Mouse (Mus musculus): Measurements from ENCODE around the gene Myh14. TPM values are rescaled to one million over a fixed set of nuclear protein-coding genes. Genes with fewer than 3 reads are reported as not detected.

Gene Myh14
- polyA plus RNA-seq, 1 experiment: 0.02 TPM

- Histone ChIP-seq H3K9me3 (no peaks in the 10 kb centered on the region), H3K36me3 (replicated peaks; ENCODE audit: low read length) (no peaks in the 10 kb centered on the region), H3K27me3 (replicated peaks) (peaks cover 6% of the 10 kb centered on the region), H3K4me3 (replicated peaks) (no peak overlapping the region), H3K4me1 (peaks cover 4% of the 10 kb centered on the region; the same call in 1 of the 2 replicates)
- TF ChIP-seq FLI1 (IDR thresholded peaks at IDR 0.05; ENCODE audit: low read length): no peak
- no peak for TF ChIP-seq GATA1 (IDR thresholded peaks at IDR 0.05; ENCODE audit: borderline replicate concordance, low read length)
These were observed 107.4 kb downstream of the Myh14 start for GRCm38 (mm10) chr7:44563284-44563683.

- H3K4me1 ChIP-seq: peaks cover 12% of the 10 kb centered on the region; the same call in 1 of the 2 replicates
- TF ChIP-seq GATA1 (IDR thresholded peaks at IDR 0.05; ENCODE audit: borderline replicate concordance, low read length) (no peak), FLI1 (IDR thresholded peaks at IDR 0.05; ENCODE audit: low read length) (no peak)
- H3K4me3 ChIP-seq (replicated peaks): no peak overlapping the region
- no peaks in the 10 kb centered on the region for H3K9me3 ChIP-seq
- H3K27me3 ChIP-seq (replicated peaks): peaks cover 5% of the 10 kb centered on the region
- no peaks in the 10 kb centered on the region for H3K36me3 ChIP-seq (replicated peaks; ENCODE audit: low read length)
These were observed 109.9 kb downstream of the Myh14 start for GRCm38 (mm10) chr7:44560435-44561400.

- H3K36me3 ChIP-seq (replicated peaks; ENCODE audit: low read length): peaks cover 4% of the 10 kb centered on the region
- no peak for TF ChIP-seq FLI1 (IDR thresholded peaks at IDR 0.05; ENCODE audit: low read length)
- no peak for TF ChIP-seq GATA1 (IDR thresholded peaks at IDR 0.05; ENCODE audit: borderline replicate concordance, low read length)
- peaks cover 19% of the 10 kb centered on the region for H3K4me1 ChIP-seq
- H3K4me3 ChIP-seq (replicated peaks): no peak overlapping the region
- H3K27me3 ChIP-seq (replicated peaks): no peaks in the 10 kb centered on the region
- no peaks in the 10 kb centered on the region for H3K9me3 ChIP-seq
These were observed 113.0 kb downstream of the Myh14 start for GRCm38 (mm10) chr7:44557629-44558028.

Other genes starting within 250 kb of the Myh14 start
- not detected in 2 replicates for gene Lrrc4b, start 241.8 kb downstream of the Myh14 start, polyA plus RNA-seq (2012; ENCODE audit: insufficient read depth, low replicate concordance)
- gene Aspdh, start 205.5 kb downstream of the Myh14 start, polyA plus RNA-seq (2012; ENCODE audit: insufficient read depth, low replicate concordance): not detected in 2 replicates
- gene Josd2, start 202.9 kb downstream of the Myh14 start, polyA plus RNA-seq (2012; ENCODE audit: insufficient read depth, low replicate concordance): 191 and 466 TPM in 2 replicates
- 156 and 185 TPM in 2 replicates for gene Emc10, start 174.3 kb downstream of the Myh14 start, polyA plus RNA-seq (2012; ENCODE audit: insufficient read depth, low replicate concordance)
- gene Fam71e1, start 174.3 kb downstream of the Myh14 start, polyA plus RNA-seq (2012; ENCODE audit: insufficient read depth, low replicate concordance): 2.1 and 9.0 TPM in 2 replicates
- gene Mybpc2, start 146.2 kb downstream of the Myh14 start, polyA plus RNA-seq (2012; ENCODE audit: insufficient read depth, low replicate concordance): 0.09 TPM in 1 of 2 replicates, not detected in the other
- gene Spib, start 138.8 kb downstream of the Myh14 start, polyA plus RNA-seq (2012; ENCODE audit: insufficient read depth, low replicate concordance): 0.64 and 1.2 TPM in 2 replicates
- gene Pold1, start 122.0 kb downstream of the Myh14 start, polyA plus RNA-seq (2012; ENCODE audit: insufficient read depth, low replicate concordance): 61.8 and 199 TPM in 2 replicates
- 269 and 455 TPM in 2 replicates for gene Nr1h2, start 116.9 kb downstream of the Myh14 start, polyA plus RNA-seq (2012; ENCODE audit: insufficient read depth, low replicate concordance)
- 2.4 and 14.1 TPM in 2 replicates for gene Napsa, start 98.5 kb downstream of the Myh14 start, polyA plus RNA-seq (2012; ENCODE audit: insufficient read depth, low replicate concordance)
- 1.8 and 4.0 TPM in 2 replicates for gene Kcnc3, start 80.2 kb downstream of the Myh14 start, polyA plus RNA-seq (2012; ENCODE audit: insufficient read depth, low replicate concordance)
- gene Izumo2, start 37.9 kb upstream of the Myh14 start, polyA plus RNA-seq (2012; ENCODE audit: insufficient read depth, low replicate concordance): not detected in 2 replicates
- 63.8 and 68.6 TPM in 2 replicates for gene Vrk3, start 77.6 kb upstream of the Myh14 start, polyA plus RNA-seq (2012; ENCODE audit: insufficient read depth, low replicate concordance)
- gene Zfp473, start 80.2 kb upstream of the Myh14 start, polyA plus RNA-seq (2012; ENCODE audit: insufficient read depth, low replicate concordance): 0.12 TPM in 1 of 2 replicates, not detected in the other
- gene Nup62, start 145.2 kb upstream of the Myh14 start, polyA plus RNA-seq (2012; ENCODE audit: insufficient read depth, low replicate concordance): 59.4 and 135 TPM in 2 replicates
- gene Il4i1, start 145.5 kb upstream of the Myh14 start, polyA plus RNA-seq (2012; ENCODE audit: insufficient read depth, low replicate concordance): 3.0 and 3.6 TPM in 2 replicates
- gene Atf5, start 145.8 kb upstream of the Myh14 start, polyA plus RNA-seq (2012; ENCODE audit: insufficient read depth, low replicate concordance): 279 and 321 TPM in 2 replicates
- 372 and 2,506 TPM in 2 replicates for gene Akt1s1, start 178.1 kb upstream of the Myh14 start, polyA plus RNA-seq (2012; ENCODE audit: insufficient read depth, low replicate concordance)
- 44.5 TPM in 2 replicates for gene Tbc1d17, start 178.2 kb upstream of the Myh14 start, polyA plus RNA-seq (2012; ENCODE audit: insufficient read depth, low replicate concordance)
- 30.0 and 36.4 TPM in 2 replicates for gene Pnkp, start 186.3 kb upstream of the Myh14 start, polyA plus RNA-seq (2012; ENCODE audit: insufficient read depth, low replicate concordance)
- gene Ptov1, start 198.9 kb upstream of the Myh14 start, polyA plus RNA-seq (2012; ENCODE audit: insufficient read depth, low replicate concordance): 191 and 368 TPM in 2 replicates
- 249 and 952 TPM in 2 replicates for gene Med25, start 221.9 kb upstream of the Myh14 start, polyA plus RNA-seq (2012; ENCODE audit: insufficient read depth, low replicate concordance)
- gene Fuz, start 225.2 kb upstream of the Myh14 start, polyA plus RNA-seq (2012; ENCODE audit: insufficient read depth, low replicate concordance): 69.9 and 126 TPM in 2 replicates

Data from megakaryocyte, embryonic 14.5 days (primary cell).